Mouse (Mus musculus) CH12F3 (cell line): ENCODE measurements around the gene Ccdc51.

ENCODE experiments used
- in situ Hi-C: fragments of 300-500 bp; cut with MboI; formaldehyde crosslinking; loops from 2 replicates; pipeline ENCODE4 v1.14.3; 2020; ENCODE audit warnings: low sequenced_read_pairs

The Ccdc51 gene

GRCm38 (mm10) chr9:109096251-109096661, 14.0 kb downstream of the Ccdc51 start:
- in situ Hi-C loops, result no loop called here

DNA sequence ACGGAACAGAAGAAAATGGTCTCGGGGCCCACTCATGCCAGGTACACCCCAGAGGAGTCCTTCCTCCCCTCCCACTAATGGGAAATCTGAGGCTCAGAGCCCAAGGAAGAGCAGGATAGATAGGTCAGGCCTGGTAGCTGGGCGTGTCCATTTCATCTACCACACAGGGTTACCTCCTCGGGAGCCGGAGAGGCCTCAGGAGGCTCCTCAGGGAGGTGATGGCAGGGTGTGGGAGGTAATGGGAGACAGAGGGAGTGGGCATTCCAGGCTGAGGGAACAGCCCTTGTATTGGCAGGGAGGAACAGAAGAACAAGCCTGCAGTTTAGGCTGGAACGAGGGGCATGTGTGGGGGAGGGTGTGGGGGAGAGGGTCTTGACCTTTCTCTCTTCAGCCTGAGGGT, 14.6 kb downstream of the Ccdc51 start:
- in situ Hi-C loops, result no loop called here

GRCm38 (mm10) chr9:109097291-109097690, 15.0 kb downstream of the Ccdc51 start:
- in situ Hi-C loops, result no loop called here

- in situ Hi-C loops, result no loop called here
Measured at GRCm38 (mm10) chr9:109097831-109098230, 15.5 kb downstream of the Ccdc51 start.

- in situ Hi-C loops, result no loop called here
Measured at GRCm38 (mm10) chr9:109098366-109098765, 16.1 kb downstream of the Ccdc51 start.

- in situ Hi-C loops, result no loop called here
Measured at GRCm38 (mm10) chr9:109098969-109099368, 16.7 kb downstream of the Ccdc51 start.

- in situ Hi-C loops, result no loop called here
Measured at GRCm38 (mm10) chr9:109100307-109100928, 18.1 kb downstream of the Ccdc51 start.

DNA sequence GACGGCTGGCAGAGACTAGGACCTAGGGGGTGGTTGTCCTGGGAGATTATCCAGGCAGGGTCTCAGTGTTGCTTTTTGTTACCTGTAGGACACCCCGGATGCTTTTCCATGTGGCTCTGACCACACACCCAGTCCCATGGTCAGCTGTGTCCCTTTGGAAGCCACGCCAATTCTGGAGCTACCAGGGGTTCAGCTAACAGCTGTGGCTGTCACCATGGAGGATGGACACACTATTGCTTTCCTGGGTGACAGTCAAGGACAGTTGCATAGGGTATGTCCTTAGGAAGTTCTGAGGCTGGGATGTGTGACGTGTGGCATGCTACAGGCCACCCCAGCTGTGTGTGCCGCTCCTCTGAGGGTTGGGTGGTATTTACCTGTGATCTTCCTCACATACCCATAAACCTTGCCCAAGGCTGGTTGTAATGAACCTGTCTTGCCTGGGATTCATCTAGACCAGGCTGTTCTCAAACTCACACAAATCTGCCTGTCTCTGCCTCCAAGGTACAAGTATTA, 19.7 kb downstream of the Ccdc51 start:
- in situ Hi-C loops, result no loop called here

DNA sequence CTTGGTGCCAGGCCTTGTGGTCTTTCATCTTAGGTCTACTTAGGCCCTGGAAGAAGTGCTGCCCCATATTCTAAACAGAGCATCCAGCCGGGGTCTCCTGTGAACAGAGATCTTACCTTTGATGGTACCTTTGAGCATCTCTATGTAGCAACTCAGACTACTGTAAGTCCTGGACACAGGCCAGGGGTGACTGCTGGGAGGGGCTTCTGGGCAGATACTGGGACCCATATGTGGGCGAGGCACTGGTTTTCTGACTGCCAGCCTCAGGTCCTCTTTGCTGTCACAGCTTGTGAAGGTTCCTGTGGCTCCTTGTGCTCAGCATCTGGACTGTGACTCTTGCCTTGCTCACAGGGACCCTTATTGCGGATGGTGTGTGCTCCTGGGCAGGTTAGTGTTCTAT, 20.2 kb downstream of the Ccdc51 start:
- in situ Hi-C loops, result no loop called here

GRCm38 (mm10) chr9:109103250-109103649, 21.0 kb downstream of the Ccdc51 start:
- in situ Hi-C loops, result no loop called here

- in situ Hi-C loops, result no loop called here
Measured at GRCm38 (mm10) chr9:109104083-109104482, 21.8 kb downstream of the Ccdc51 start.

- in situ Hi-C loops, result no loop called here
Measured at GRCm38 (mm10) chr9:109105011-109105410, 22.7 kb downstream of the Ccdc51 start.

GRCm38 (mm10) chr9:109105648-109106047, 23.4 kb downstream of the Ccdc51 start:
- in situ Hi-C loops, result no loop called here

DNA sequence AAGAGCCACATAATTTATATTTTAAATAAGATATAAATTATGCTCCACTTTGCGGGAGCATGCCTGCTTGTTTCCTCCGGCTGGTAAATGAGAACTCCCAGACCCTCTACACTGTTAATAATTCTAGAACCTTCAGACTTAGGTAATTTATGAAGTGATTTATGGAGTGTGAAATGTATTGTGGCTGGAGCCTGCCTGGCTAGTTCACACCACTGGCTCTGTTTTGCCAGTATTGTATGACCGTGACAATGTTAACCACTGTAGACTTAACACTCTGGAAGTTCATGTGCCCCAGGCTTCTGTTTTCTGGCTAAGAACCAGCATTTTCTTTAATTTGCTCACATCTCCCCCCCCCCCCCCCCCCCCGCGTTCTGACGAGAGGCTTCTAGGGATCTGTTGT, 25.0 kb downstream of the Ccdc51 start:
- in situ Hi-C loops, result no loop called here

DNA sequence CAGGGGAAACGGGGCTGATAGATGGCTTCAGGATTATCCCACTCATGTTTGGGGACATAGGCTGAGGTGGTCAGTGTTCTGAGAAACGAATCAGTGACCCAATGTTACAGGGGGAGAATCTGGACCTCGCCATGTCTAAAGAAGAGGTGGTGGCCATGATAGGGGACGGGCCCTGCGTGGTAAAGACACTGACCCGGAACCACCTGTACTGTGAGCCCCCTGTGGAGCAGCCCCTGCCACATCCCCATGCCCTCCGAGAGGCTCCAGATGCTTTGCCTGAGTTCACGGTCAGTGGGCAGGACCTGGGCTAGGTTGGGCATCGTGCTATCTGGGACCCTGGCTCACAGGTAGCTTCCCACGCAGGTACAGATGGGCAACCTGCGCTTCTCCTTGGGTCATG, 27.9 kb downstream of the Ccdc51 start:
- in situ Hi-C loops, result no loop called here

- in situ Hi-C loops, result no loop called here
Measured at GRCm38 (mm10) chr9:109111101-109111500, 28.8 kb downstream of the Ccdc51 start.

- in situ Hi-C loops, result no loop called here
Measured at GRCm38 (mm10) chr9:109111591-109111990, 29.3 kb downstream of the Ccdc51 start.

DNA sequence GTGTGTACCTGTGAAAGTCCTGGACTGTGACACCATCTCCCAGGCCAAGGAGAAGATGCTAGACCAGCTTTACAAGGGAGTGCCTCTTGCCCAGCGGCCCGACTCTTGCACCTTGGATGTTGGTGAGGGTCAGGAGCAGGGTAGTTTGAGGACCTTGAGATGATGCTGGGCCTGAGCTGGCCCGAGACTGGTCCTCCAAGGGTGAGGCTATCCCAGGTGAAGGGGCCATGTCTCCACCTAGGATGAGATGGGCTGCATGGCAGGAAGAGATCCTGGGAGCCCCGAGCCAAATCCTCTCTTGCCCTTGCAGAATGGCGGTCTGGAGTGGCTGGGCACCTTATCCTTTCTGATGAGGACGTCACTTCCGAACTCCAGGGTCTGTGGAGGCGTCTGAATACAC, 31.0 kb downstream of the Ccdc51 start:
- in situ Hi-C loops, result no loop called here

- in situ Hi-C loops, result no loop called here
Measured at GRCm38 (mm10) chr9:109114276-109114675, 32.0 kb downstream of the Ccdc51 start.

GRCm38 (mm10) chr9:109114871-109115270, 32.6 kb downstream of the Ccdc51 start:
- in situ Hi-C loops, result no loop called here

DNA sequence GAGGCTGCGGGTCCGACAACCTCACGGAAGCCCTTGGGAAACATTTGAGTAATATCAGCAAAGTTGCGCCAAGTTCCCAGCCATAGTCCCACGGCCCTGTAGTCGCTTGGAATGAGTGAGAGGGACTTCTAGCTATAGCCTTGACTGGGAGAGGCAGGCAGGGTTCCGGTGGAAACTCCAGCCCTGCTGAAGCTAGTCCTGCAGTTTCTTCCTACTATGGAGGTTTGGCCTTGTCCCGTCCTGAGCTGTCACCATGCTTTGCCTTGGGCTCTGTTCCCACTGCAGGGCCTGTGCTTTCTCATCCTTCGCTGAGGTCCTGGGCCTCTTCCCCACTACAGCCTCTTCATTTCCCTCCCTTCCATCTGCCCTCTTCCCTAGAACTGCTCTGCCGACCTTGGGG, 33.9 kb downstream of the Ccdc51 start:
- in situ Hi-C loops, result no loop called here

GRCm38 (mm10) chr9:109118106-109118505, 35.8 kb downstream of the Ccdc51 start:
- in situ Hi-C loops, result no loop called here

DNA sequence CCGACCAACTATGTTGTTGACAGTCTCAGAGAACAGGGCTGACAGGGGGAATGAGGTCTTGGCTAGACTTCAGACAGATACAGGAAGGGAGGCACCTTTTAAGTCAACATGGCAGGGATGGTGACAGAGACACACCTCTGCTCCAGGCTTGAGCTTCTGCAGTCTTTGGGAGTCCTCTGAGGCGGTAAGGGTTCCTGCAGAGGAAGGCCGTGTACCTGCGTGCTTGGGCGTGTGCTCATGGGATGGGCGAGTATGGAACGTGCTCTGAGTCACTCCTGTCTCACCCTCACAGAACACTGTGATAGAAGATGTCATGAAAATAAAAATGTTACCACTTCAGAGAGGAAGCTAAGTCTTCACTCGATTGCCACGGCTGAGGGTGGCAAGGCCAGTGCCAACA, 37.3 kb downstream of the Ccdc51 start:
- in situ Hi-C loops, result no loop called here
